Mouse (Mus musculus): ENCODE measurements around the gene Prorsd1. TPM values are rescaled to one million over a fixed set of nuclear protein-coding genes. Genes with fewer than 3 reads are reported as not detected.
A peak's percentile ranks its signal among the peaks of the same experiment; 100 is the strongest.
"Not testable (repeated sequence)": the region's sequence is repeated elsewhere in the genome, so short reads cannot be mapped to it uniquely, and the experiment has no call there.

The Prorsd1 gene
- polyA plus RNA-seq, 1 experiment from 2014 or later, result 24.9 TPM

DNA sequence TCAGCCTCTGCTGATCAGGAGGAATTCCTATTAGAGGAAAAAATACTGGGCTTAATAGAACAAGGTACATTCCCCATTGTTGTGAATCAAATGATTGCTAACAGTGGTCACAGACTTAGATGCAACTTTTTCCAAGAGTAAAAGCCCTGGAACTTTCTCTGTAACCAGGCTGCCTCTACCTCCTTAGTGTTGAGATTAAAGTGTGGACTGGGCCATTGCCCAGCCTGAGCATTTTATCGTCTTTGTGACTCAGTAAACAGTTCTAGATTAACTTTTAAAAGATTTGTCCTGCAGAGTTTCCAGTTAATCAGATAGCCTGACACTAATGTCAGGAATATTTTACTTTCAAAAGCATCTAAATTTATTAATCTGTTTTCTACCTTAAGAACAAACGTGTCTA is 31.9 kb upstream of the Prorsd1 start:
- DNase-seq (ENCODE audit: low spot score) (no peak), ATAC-seq (ENCODE audit: low FRiP score) (no peak)
- Histone ChIP-seq H3K27me3 (ENCODE audit: control insufficient read depth, insufficient read depth, low read length) (no peaks in the 10 kb centered on the region), H3K9me3 (ENCODE audit: control insufficient read depth, low read length) (no peaks in the 10 kb centered on the region), H3K27ac (ENCODE audit: low read depth, low read length) (no peak overlapping the region), H3K9ac (ENCODE audit: low read depth, low read length) (peak overlapping the region; percentile 90), H3K4me1 (replicated peaks; ENCODE audit: control insufficient read depth, insufficient read depth, low read length) (no peaks in the 10 kb centered on the region), H3K4me2 (replicated peaks; ENCODE audit: low read depth, low read length) (peak overlapping the region; percentile 26), H3K36me3 (ENCODE audit: control insufficient read depth, insufficient read depth, low read length) (peaks cover 4% of the 10 kb centered on the region; the same call in 1 of the 2 replicates), H3K4me3 (ENCODE audit: low read depth, low read length) (peak overlapping the region; percentile 71)
- WGBS, result 34% methylated on average over 2 of the region's 2 CpGs

DNA sequence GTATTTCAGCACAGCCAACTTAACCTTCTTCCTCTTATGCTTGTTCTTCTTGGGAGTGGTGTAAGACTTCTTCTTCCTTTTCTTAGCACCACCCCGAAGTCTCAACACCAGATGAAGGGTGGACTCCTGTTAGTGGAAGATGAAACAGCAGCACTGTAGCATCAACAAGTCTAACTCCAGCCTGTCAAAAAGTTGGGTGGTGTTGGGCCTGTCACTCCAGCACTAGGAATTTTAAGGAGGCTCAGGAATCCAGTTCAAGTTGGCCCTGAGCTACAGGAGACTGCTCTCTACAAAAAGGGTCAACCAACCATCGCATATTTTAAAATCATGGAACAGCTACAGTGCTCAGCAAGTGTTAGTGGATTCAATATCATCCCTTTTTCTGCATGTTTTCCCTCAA is 31.5 kb upstream of the Prorsd1 start:
- not testable (repeated sequence) for H3K4me1 ChIP-seq (replicated peaks; ENCODE audit: control insufficient read depth, insufficient read depth, low read length); DNase-seq (ENCODE audit: low spot score); H3K36me3 ChIP-seq (ENCODE audit: control insufficient read depth, insufficient read depth, low read length); ATAC-seq (ENCODE audit: low FRiP score); H3K27me3 ChIP-seq (ENCODE audit: control insufficient read depth, insufficient read depth, low read length); H3K9me3 ChIP-seq (ENCODE audit: control insufficient read depth, low read length); H3K9ac ChIP-seq (ENCODE audit: low read depth, low read length); H3K27ac ChIP-seq (ENCODE audit: low read depth, low read length)
- 92% methylated on average over 2 of the region's 2 CpGs for WGBS
- Histone ChIP-seq H3K4me3 (ENCODE audit: low read depth, low read length) (peak overlapping the region; percentile 71), H3K4me2 (replicated peaks; ENCODE audit: low read depth, low read length) (peak overlapping the region; percentile 26; the same call in 1 of the 2 replicates)

DNA sequence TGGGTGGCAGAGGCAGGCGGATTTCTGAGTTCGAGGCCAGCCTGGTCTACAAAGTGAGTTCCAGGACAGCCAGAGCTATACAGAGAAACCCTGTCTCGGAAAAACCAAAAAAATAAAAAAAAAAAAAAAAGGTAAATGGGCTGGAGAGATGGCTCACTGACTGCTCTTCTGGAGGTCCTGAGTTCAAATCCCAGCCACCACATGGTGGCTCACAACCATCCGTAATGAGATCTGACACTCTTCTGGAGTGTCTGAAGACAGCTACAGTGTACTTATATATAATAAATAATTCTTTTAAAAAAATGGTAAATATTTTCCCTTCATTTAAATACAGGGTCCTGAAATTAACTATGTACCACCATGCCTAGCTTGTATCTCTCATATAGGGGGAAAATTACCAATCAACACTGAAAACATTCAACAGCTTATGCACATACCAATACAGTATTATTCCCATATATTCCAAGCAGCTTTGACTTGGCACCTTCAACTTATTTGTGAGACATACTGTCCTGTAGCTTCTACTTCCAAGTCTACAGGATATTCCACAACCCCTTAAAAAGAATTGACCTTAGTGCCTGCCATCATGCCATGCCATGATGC is 30.4 kb upstream of the Prorsd1 start:
- not testable (repeated sequence) for H3K4me3 ChIP-seq (ENCODE audit: low read depth, low read length); H3K9me3 ChIP-seq (ENCODE audit: control insufficient read depth, low read length); DNase-seq (ENCODE audit: low spot score); H3K4me2 ChIP-seq (replicated peaks; ENCODE audit: low read depth, low read length); H3K9ac ChIP-seq (ENCODE audit: low read depth, low read length); H3K27me3 ChIP-seq (ENCODE audit: control insufficient read depth, insufficient read depth, low read length); H3K4me1 ChIP-seq (replicated peaks; ENCODE audit: control insufficient read depth, insufficient read depth, low read length); ATAC-seq (ENCODE audit: low FRiP score); H3K36me3 ChIP-seq (ENCODE audit: control insufficient read depth, insufficient read depth, low read length); H3K27ac ChIP-seq (ENCODE audit: low read depth, low read length)
- 97% methylated on average over 4 of the region's 4 CpGs for WGBS

DNA sequence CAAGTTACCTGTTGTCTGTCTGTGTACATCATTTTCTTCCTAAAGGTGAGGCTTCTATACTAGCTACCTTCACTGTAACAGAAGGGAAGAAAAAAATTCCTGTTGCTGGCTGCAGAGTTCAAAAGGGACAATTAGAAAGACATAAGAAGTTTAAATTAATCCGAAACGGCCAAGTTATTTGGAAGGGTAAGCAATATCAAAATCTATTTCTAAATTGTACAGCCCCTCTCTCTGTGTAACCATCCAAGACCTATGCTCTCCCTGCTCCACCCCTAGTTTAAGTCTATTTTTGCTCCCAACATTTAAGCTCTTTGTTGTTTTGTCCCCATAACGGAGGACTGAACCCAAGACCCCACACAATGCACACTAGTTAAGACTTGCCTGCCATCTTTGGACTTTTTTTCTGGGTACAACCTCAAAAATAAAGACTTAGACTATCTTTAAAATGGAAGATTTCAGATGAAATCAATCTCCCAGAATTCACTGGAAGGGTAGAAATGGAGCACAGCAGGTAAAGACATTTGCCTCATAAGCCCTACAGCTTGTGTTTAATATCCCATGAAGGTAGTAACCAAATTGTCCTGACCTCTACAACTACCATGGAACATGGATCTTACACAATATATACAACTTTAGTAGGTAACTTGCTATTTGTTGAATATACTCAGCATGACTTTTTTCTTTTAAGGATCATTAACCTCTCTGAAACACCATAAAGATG is 29.6 kb upstream of the Prorsd1 start:
- H3K36me3 ChIP-seq (ENCODE audit: control insufficient read depth, insufficient read depth, low read length), result peaks cover 4% of the 10 kb centered on the region; the same call in 1 of the 2 replicates
- H3K9me3 ChIP-seq (ENCODE audit: control insufficient read depth, low read length), result no peaks in the 10 kb centered on the region
- no peak overlapping the region for H3K4me2 ChIP-seq (replicated peaks; ENCODE audit: low read depth, low read length)
- no peaks in the 10 kb centered on the region for H3K4me1 ChIP-seq (replicated peaks; ENCODE audit: control insufficient read depth, insufficient read depth, low read length)
- no peak for DNase-seq (ENCODE audit: low spot score)
- WGBS, result 91% methylated on average over 3 of the region's 3 CpGs
- H3K27ac ChIP-seq (ENCODE audit: low read depth, low read length), result no peak overlapping the region
- ATAC-seq (ENCODE audit: low FRiP score), result no peak
- H3K9ac ChIP-seq (ENCODE audit: low read depth, low read length), result no peak overlapping the region
- H3K4me3 ChIP-seq (ENCODE audit: low read depth, low read length), result no peak overlapping the region
- no peaks in the 10 kb centered on the region for H3K27me3 ChIP-seq (ENCODE audit: control insufficient read depth, insufficient read depth, low read length)

DNA sequence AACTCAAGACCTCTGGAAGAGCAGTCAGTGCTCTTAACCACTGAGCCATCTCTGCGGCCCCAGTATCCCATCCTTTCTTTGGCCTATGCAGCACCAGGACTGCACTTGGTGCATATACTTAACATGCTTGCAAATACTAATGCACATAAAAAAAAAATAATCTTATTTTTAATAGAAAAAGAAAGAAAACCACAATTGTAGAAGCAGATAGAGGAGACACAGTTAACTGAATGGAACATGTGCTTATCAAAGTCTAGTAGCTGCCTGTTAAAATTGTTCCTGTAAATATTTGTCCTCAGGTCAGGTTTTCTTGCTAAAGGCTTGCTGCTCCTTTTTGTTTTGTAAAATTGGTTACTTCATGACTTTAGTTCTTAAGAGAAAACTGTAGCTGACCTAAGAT is 23.4 kb upstream of the Prorsd1 start:
- DNase-seq (ENCODE audit: low spot score) (no peak), ATAC-seq (ENCODE audit: low FRiP score) (no peak)
- H3K9ac ChIP-seq (ENCODE audit: low read depth, low read length), result no peak overlapping the region
- H3K4me2 ChIP-seq (replicated peaks; ENCODE audit: low read depth, low read length), result no peak overlapping the region
- peaks cover 3% of the 10 kb centered on the region; the same call in 1 of the 2 replicates for H3K36me3 ChIP-seq (ENCODE audit: control insufficient read depth, insufficient read depth, low read length)
- 92% methylated on average over 1 of the region's 1 CpGs for WGBS
- no peaks in the 10 kb centered on the region for H3K9me3 ChIP-seq (ENCODE audit: control insufficient read depth, low read length)
- H3K27me3 ChIP-seq (ENCODE audit: control insufficient read depth, insufficient read depth, low read length), result no peaks in the 10 kb centered on the region
- no peak overlapping the region for H3K27ac ChIP-seq (ENCODE audit: low read depth, low read length)
- no peak overlapping the region for H3K4me3 ChIP-seq (ENCODE audit: low read depth, low read length)
- H3K4me1 ChIP-seq (replicated peaks; ENCODE audit: control insufficient read depth, insufficient read depth, low read length), result no peaks in the 10 kb centered on the region

DNA sequence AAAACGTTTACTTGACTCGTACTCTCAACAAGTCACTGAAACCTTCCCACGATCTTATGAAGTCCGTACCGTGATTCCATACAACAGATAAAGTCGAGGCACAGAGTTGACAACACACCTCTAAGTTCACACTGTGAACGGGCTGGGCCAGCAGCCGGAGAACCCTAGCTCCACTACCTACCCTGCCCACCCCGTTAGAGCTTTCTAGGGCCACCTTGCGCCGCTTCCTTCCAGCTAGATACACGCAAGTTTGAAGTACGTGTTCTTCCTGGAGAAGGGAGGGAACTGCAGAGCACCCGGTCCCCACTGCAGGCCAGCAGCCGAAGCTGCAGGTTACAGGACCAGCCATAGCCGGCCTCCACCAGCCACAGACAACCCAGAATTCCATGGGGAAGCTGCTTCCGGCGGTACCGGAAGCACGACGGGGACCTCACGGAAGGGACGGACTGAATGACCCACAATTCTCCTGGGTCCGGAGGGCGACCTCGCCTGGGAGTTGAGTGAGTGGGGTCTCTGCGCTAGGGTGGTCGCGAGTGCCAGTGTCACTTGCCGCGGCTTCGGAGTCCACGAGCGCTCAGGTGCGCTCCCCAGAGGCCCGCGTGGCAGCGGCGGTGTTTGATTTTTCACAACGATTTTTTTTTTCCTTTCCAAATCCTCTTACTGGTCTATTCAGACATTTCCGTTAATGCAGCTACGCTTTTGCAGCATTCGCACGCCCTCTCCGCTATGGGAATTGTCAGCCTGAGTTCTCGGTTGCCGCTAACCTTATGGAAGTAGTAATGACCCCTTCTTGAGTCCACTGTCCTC is 11.4 kb upstream of the Prorsd1 start, which contains the start of gene Mtif2:
Mtif2 (plus strand) TSS at position 421 of the 807 bp plus-strand sequence.
- Histone ChIP-seq H3K4me2 (replicated peaks; ENCODE audit: low read depth, low read length) (peak within 1 kb of the TSS; percentile 72), H3K27ac (ENCODE audit: low read depth, low read length) (peak within 1 kb of the TSS; percentile 78), H3K4me3 (ENCODE audit: low read depth, low read length) (peak within 1 kb of the TSS; percentile 74), H3K36me3 (ENCODE audit: control insufficient read depth, insufficient read depth, low read length) (no peaks in the 10 kb centered on the region), H3K9me3 (ENCODE audit: control insufficient read depth, low read length) (no peaks in the 10 kb centered on the region), H3K4me1 (replicated peaks; ENCODE audit: control insufficient read depth, insufficient read depth, low read length) (no peaks in the 10 kb centered on the region), H3K9ac (ENCODE audit: low read depth, low read length) (peak within 1 kb of the TSS; percentile 74), H3K27me3 (ENCODE audit: control insufficient read depth, insufficient read depth, low read length) (no peaks in the 10 kb centered on the region)
- WGBS, result 2% methylated on average over 47 of the region's 47 CpGs
- peak; percentile 96 for ATAC-seq (ENCODE audit: low FRiP score)
- peak; percentile 89 for DNase-seq (ENCODE audit: low spot score)

DNA sequence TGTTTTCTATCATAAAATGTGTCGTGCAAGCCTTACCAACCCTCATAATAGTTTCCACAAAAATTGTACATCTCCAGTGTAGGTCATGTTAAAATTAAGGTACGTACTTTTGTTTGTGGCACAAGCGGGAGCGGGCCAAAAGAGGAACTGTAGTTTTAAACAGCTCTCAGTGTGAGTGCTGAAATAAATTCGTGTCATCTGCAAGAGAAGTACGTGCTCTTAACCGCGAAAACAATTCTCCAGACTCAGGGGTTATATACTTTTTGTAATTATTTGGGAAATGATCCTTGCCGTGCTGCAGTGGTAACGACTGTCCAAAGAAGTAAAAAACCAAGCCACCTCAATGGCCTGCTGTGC is 530 bp downstream of the Prorsd1 start:
- no peaks in the 10 kb centered on the region for H3K4me1 ChIP-seq (replicated peaks; ENCODE audit: control insufficient read depth, insufficient read depth, low read length)
- H3K4me3 ChIP-seq (ENCODE audit: low read depth, low read length), result peak overlapping the region; percentile 56
- H3K36me3 ChIP-seq (ENCODE audit: control insufficient read depth, insufficient read depth, low read length), result no peaks in the 10 kb centered on the region
- 28% methylated on average over 10 of the region's 10 CpGs for WGBS
- ATAC-seq (ENCODE audit: low FRiP score) (no peak; the same call in 1 of the 2 replicates), DNase-seq (ENCODE audit: low spot score) (no peak)
- 0 out of 2 replicates have a peak overlapping the region, but pooled peaks have one; percentile 40 for H3K27ac ChIP-seq (ENCODE audit: low read depth, low read length)
- H3K9ac ChIP-seq (ENCODE audit: low read depth, low read length), result peak overlapping the region; percentile 68; the same call in 1 of the 2 replicates
- H3K27me3 ChIP-seq (ENCODE audit: control insufficient read depth, insufficient read depth, low read length), result no peaks in the 10 kb centered on the region
- H3K9me3 ChIP-seq (ENCODE audit: control insufficient read depth, low read length), result no peaks in the 10 kb centered on the region
- H3K4me2 ChIP-seq (replicated peaks; ENCODE audit: low read depth, low read length), result peak overlapping the region; percentile 55

DNA sequence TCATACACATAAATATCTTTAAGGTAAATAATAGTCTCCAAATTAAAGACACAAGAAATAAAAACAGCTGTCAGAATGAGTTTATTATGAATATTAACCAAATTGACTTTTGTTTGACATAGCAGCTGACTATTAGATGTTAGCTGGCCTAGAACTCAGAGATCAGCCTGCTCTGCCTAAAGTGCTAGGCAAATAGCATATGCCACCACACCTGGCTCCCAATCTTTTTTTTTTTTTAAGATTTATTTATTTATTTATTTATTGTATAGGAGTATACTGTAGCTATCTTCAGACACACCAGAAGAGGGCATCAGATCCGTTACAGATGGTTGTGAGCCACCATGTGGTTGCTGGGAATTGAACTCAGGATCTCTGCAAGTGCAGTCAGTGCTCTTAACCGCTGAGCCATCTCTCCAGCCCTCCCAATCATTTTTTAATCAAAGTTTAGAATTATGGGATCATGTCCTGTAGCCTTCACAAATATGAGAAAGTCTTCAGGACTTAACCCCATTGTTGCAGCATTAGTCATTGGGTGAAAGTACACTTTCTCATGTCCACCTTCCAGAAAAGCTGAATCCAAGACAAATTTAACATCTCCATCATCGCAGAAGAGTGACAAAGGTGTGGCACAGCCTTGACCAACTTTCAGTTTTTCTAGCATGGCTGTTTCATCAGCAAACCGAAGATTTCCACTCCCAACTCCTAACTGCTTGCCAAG is 1.9 kb downstream of the Prorsd1 start:
- ATAC-seq (ENCODE audit: low FRiP score) (no peak), DNase-seq (ENCODE audit: low spot score) (no peak)
- H3K9me3 ChIP-seq (ENCODE audit: control insufficient read depth, low read length), result no peaks in the 10 kb centered on the region
- no peaks in the 10 kb centered on the region for H3K36me3 ChIP-seq (ENCODE audit: control insufficient read depth, insufficient read depth, low read length)
- H3K9ac ChIP-seq (ENCODE audit: low read depth, low read length), result no peak overlapping the region
- H3K4me3 ChIP-seq (ENCODE audit: low read depth, low read length), result no peak overlapping the region
- no peak overlapping the region for H3K27ac ChIP-seq (ENCODE audit: low read depth, low read length)
- 95% methylated on average over 4 of the region's 4 CpGs for WGBS
- no peaks in the 10 kb centered on the region for H3K4me1 ChIP-seq (replicated peaks; ENCODE audit: control insufficient read depth, insufficient read depth, low read length)
- H3K4me2 ChIP-seq (replicated peaks; ENCODE audit: low read depth, low read length), result no peak overlapping the region
- H3K27me3 ChIP-seq (ENCODE audit: control insufficient read depth, insufficient read depth, low read length), result no peaks in the 10 kb centered on the region
